Mouse (Mus musculus): ENCODE measurements at regions not wholly inside any gene's neighbourhood (a gene's known extent, or its start where the extent isn't known, plus 50 kb on each side); places are given as distances from the start of the nearest gene placed in this dataset.

DNA sequence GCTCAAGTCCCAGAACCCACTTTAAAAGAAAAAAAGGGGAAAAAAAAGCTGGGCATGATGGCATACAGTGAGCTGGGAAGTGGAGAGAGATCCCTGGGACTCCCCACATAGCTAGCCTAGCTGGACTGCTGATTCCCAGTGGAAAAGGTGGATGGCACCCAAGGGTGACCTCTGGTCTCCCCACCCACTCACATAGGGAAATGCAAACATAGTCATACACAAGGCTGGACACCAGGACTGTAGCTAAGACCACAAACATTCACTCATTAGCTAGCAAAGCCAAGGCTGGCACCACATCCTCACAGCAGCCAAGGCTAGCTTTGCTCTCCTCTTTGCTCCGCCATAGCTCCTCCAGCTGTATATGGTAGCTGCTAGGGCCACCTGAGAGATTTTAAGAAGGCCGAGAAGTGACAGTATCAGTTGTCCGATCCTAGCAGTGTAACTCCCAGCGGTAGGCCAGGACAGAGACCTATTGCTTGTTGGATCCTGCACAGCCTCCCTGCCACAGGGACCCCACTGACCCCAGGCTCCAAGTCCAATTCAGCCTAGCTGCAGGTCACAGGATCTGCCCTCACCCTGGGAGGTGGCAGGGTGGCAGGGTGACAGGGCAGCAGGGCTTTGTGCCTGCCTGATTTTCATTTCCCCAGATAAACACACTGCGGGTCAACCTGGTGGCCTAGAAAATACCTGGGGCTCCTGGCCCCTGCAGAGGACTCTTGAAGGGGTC, 119.8 kb upstream of the Gli2 start:
- Histone ChIP-seq H3K9me3 (no peaks in the 10 kb centered on the region), H3K4me2 (replicated peaks) (no peak overlapping the region), H3K27ac (no peak overlapping the region), H3K27me3 (no peaks in the 10 kb centered on the region), H3K4me1 (no peaks in the 10 kb centered on the region), H3K36me3 (no peaks in the 10 kb centered on the region), H3K9ac (no peak overlapping the region), H3K4me3 (no peak overlapping the region)
- 55% methylated on average over 5 of the region's 5 CpGs for WGBS
- no peak for ATAC-seq (ENCODE audit: insufficient number of reproducible peaks, insufficient read depth, low FRiP score, low TSS enrichment)

DNA sequence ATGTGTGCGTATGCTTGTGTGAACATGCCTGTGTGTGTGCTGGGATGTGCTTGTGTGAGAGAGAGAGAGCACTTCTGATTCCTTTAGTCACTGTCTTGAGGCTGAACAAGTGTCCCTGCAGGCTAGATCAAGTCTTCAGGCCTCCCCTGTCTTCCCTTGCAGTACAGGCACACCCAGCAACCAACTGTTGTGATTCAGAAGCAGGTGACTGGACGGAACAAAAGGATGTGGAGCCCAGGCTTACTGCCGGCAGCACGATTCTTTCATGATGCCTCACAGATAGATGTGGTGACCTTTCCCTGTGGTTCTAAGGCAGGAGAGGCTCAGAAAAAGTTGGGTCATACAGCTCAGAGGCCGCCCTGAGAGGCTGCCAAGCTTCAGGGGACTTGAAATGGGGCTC, 114.0 kb upstream of the Gli2 start:
- Histone ChIP-seq H3K9ac (no peak overlapping the region), H3K4me3 (no peak overlapping the region), H3K27me3 (no peaks in the 10 kb centered on the region), H3K36me3 (no peaks in the 10 kb centered on the region), H3K27ac (no peak overlapping the region), H3K4me2 (replicated peaks) (no peak overlapping the region), H3K9me3 (no peaks in the 10 kb centered on the region), H3K4me1 (no peaks in the 10 kb centered on the region)
- 77% methylated on average over 5 of the region's 5 CpGs for WGBS
- no peak for ATAC-seq (ENCODE audit: insufficient number of reproducible peaks, insufficient read depth, low FRiP score, low TSS enrichment)

DNA sequence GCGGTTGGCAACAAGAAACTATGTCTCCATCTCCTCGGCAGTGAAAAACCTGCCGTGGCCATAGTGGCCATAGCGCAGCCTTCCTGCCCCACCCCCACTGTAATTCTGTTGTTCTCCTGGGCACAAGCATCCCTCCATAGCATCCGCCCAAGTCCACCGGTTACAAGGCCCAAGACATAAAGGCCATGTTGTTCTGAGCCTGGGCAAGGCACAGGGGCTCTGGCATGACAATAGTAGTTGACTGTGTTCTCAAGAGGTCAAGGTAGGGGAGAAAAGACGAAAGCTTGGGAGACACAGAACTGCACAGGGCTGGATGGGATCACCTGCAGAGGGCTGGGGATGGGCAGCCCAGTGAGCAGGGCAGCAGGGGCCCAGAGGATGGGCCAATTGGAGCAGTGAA, 112.9 kb upstream of the Gli2 start:
- H3K4me1 ChIP-seq: no peaks in the 10 kb centered on the region

DNA sequence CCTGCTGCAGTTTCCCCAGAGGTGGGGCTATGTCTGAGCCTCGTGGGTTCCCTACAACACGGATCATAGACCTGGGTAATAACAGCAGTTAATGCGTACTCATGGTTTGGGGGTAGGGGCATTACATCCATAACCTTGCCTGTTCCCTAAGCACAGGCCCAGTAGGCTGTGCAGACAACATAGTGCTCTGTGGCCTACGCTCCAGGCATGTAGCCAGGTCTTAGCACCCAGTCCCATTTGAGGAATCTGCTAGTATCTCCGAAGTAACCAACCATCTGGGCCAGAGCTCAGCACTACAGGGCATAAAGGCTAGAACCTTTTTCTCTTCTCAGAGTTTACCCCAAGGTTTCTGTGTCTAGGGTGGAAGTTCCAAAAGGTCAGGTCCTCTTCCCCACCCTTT, 111.4 kb upstream of the Gli2 start:
- no peak for ATAC-seq (ENCODE audit: insufficient number of reproducible peaks, insufficient read depth, low FRiP score, low TSS enrichment)
- 87% methylated on average over 5 of the region's 5 CpGs for WGBS
- H3K9me3 ChIP-seq: no peaks in the 10 kb centered on the region
- H3K4me3 ChIP-seq: no peak overlapping the region
- H3K27ac ChIP-seq: no peak overlapping the region
- no peaks in the 10 kb centered on the region for H3K36me3 ChIP-seq
- H3K9ac ChIP-seq: no peak overlapping the region
- H3K4me2 ChIP-seq (replicated peaks): no peak overlapping the region
- no peaks in the 10 kb centered on the region for H3K4me1 ChIP-seq
- no peaks in the 10 kb centered on the region for H3K27me3 ChIP-seq

More for the DNA sequence above, 112.9 kb upstream of the Gli2 start:
- H3K4me3 ChIP-seq: no peak overlapping the region
- no peaks in the 10 kb centered on the region for H3K27me3 ChIP-seq
- 80% methylated on average over 7 of the region's 7 CpGs for WGBS
- no peak overlapping the region for H3K9ac ChIP-seq
- H3K27ac ChIP-seq: no peak overlapping the region
- no peaks in the 10 kb centered on the region for H3K9me3 ChIP-seq
- no peak for ATAC-seq (ENCODE audit: insufficient number of reproducible peaks, insufficient read depth, low FRiP score, low TSS enrichment)
- no peak overlapping the region for H3K4me2 ChIP-seq (replicated peaks)
- H3K36me3 ChIP-seq: no peaks in the 10 kb centered on the region

DNA sequence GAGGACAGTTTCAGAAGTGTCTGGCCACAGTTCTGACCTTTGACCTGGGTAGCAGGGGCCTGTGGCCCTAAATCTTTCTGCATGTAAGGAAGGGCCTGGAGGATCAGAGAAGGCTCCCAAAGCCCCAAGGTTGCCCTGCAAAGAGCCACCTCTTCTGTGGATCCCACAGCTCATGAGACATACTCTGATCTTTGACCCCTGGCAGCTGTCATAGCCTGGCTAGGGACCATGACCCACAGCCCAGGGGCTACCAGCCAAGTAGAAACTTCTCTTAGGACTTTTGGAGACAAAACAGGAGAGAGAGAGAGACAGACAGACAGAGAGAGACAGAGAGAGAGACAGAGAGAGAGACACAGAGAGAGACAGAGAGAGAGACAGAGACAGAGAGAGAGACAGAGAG, 110.4 kb upstream of the Gli2 start:
- no peak overlapping the region for H3K4me3 ChIP-seq
- H3K27ac ChIP-seq: no peak overlapping the region
- H3K4me2 ChIP-seq (replicated peaks): no peak overlapping the region
- no peak for ATAC-seq (ENCODE audit: insufficient number of reproducible peaks, insufficient read depth, low FRiP score, low TSS enrichment)
- H3K9ac ChIP-seq: no peak overlapping the region
- H3K9me3 ChIP-seq: no peaks in the 10 kb centered on the region
- H3K36me3 ChIP-seq: no peaks in the 10 kb centered on the region
- H3K27me3 ChIP-seq: no peaks in the 10 kb centered on the region
- no peaks in the 10 kb centered on the region for H3K4me1 ChIP-seq

DNA sequence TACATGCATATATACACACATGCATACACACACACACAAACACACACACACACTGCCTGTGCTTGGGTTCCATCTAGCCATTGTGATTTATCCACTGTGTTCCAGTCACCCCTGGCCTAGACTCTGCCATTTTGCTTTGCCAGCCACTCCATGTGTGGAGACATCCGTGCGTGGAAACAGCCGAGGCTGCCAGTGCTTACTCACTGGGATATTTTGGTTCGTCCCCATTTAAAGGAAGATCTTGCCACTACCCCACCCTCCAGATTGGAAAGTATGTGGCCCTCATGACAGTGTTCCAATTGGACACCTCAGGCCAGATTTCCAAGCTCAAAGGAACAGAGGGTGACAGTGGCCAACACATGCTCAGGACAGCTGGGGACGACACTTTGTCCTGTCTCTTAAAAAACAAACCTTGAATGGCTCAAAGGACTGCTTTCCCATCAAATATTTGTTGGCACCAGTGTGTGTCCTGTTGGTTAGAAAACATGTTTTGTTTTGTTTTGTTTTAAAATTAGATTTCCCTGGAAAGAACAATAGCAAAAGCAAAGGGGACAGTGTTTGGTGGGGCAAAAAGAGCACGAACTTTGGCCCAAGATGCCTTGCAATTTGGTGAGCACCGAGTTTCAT, 109.8 kb upstream of the Gli2 start:
- no peak overlapping the region for H3K27ac ChIP-seq
- H3K36me3 ChIP-seq: no peaks in the 10 kb centered on the region
- no peaks in the 10 kb centered on the region for H3K4me1 ChIP-seq
- no peak for ATAC-seq (ENCODE audit: insufficient number of reproducible peaks, insufficient read depth, low FRiP score, low TSS enrichment)
- H3K27me3 ChIP-seq: no peaks in the 10 kb centered on the region
- H3K4me3 ChIP-seq: no peak overlapping the region
- no peak overlapping the region for H3K4me2 ChIP-seq (replicated peaks)
- no peak overlapping the region for H3K9ac ChIP-seq
- WGBS: 84% methylated on average over 7 of the region's 7 CpGs
- no peaks in the 10 kb centered on the region for H3K9me3 ChIP-seq

DNA sequence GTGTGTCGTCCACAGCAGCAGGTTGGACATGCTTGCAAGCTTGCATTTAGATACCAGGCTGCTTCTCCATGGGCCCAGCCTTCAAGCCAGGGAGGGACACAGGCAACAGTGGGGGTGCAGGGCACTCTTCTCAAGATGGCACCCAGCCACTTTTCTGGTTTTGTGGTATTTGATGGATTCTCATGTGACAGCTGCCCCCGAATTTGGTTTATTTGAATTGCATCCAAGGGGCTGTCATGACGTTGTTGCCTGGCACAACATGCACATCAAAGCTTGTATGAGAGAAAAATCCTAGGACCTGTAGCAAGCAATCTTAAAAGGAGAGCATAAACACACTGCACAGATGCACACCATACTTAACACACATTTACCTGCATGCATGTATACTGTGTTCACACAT, 108.3 kb upstream of the Gli2 start:
- Histone ChIP-seq H3K27me3 (no peaks in the 10 kb centered on the region), H3K27ac (no peak overlapping the region), H3K4me1 (no peaks in the 10 kb centered on the region), H3K9me3 (no peaks in the 10 kb centered on the region), H3K4me2 (replicated peaks) (no peak overlapping the region), H3K36me3 (no peaks in the 10 kb centered on the region), H3K9ac (no peak overlapping the region), H3K4me3 (no peak overlapping the region)
- 81% methylated on average over 3 of the region's 3 CpGs for WGBS
- no peak for ATAC-seq (ENCODE audit: insufficient number of reproducible peaks, insufficient read depth, low FRiP score, low TSS enrichment)

DNA sequence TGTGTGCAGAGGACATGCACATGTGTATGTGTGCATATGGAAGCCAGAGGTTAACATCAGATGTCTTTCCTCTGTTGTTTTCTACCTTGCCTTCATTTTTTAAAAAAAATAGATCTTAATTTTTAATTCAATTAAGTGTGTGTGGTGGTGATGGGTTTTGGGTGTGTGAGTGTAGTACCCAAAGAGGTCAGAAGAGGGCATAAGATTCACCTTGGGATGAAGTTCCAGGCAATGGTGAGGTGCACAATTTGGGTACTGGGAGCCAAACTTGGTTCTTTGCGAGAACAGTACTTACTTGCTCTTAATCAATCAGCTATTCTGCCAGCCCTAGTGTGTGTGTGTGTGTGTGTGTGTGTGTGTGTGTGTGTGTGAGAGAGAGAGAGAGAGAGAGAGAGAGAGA, 106.9 kb upstream of the Gli2 start:
- H3K4me3 ChIP-seq: no peak overlapping the region
- no peaks in the 10 kb centered on the region for H3K4me1 ChIP-seq
- H3K9ac ChIP-seq: no peak overlapping the region
- H3K27me3 ChIP-seq: no peaks in the 10 kb centered on the region
- 76% methylated on average over 1 of the region's 1 CpGs for WGBS
- no peaks in the 10 kb centered on the region for H3K9me3 ChIP-seq
- H3K4me2 ChIP-seq (replicated peaks): no peak overlapping the region
- no peaks in the 10 kb centered on the region for H3K36me3 ChIP-seq
- no peak overlapping the region for H3K27ac ChIP-seq
- ATAC-seq (ENCODE audit: insufficient number of reproducible peaks, insufficient read depth, low FRiP score, low TSS enrichment): no peak

DNA sequence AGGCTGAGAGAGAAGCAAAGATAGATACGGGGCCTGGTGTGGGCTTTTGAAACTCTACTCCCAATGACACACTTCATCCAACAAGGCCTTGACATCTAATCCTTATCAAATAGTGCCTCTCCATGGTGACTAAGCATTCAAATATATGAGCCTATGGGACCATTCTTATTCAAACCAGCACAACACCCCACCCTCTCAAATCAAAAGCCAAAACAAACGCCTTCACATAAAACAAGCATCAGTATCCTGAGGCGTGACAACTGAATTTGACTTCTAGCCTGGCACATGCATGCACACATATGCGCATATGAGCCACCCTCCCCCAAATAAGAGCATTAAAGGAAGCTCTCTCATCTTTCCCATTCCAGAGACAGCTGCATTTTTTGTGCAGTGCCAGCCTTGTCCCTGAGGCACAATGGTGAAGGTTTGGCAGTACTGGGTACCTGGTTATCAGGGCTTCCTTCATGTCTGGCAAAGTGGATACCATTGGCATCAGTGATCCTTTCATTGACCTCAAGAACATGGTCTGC, 103.8 kb upstream of the Gli2 start:
- Histone ChIP-seq H3K4me2 (replicated peaks) (no peak overlapping the region), H3K4me3 (no peak overlapping the region), H3K36me3 (no peaks in the 10 kb centered on the region), H3K9ac (no peak overlapping the region), H3K27me3 (no peaks in the 10 kb centered on the region), H3K9me3 (no peaks in the 10 kb centered on the region), H3K4me1 (no peaks in the 10 kb centered on the region), H3K27ac (no peak overlapping the region)
- ATAC-seq (ENCODE audit: insufficient number of reproducible peaks, insufficient read depth, low FRiP score, low TSS enrichment): no peak
- 90% methylated on average over 4 of the region's 4 CpGs for WGBS

DNA sequence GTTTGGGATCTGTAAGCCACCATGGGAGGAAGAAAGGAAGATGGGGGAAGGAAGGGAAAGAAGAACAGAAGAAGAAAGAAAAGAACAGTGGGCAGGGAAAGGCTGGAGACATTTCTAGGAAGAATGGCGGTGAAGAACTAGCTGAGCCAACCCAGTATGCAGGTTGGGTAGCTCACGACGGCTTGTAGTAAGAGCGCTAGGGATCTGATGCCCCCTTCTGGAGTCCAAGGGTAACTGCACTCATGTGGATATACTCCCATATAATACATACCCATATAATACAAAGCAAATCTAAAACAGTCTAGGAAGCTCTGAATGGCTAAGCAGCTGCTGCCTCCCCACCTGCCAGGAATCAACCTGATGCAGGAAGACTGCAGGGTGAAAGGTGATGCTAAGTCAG, 100.2 kb upstream of the Gli2 start:
- no peak overlapping the region for H3K4me2 ChIP-seq (replicated peaks)
- H3K27ac ChIP-seq: no peak overlapping the region
- no peaks in the 10 kb centered on the region for H3K9me3 ChIP-seq
- no peak overlapping the region for H3K4me3 ChIP-seq
- H3K36me3 ChIP-seq: no peaks in the 10 kb centered on the region
- no peaks in the 10 kb centered on the region for H3K4me1 ChIP-seq
- WGBS: 94% methylated on average over 4 of the region's 4 CpGs
- H3K9ac ChIP-seq: no peak overlapping the region
- no peaks in the 10 kb centered on the region for H3K27me3 ChIP-seq
- no peak for ATAC-seq (ENCODE audit: insufficient number of reproducible peaks, insufficient read depth, low FRiP score, low TSS enrichment)

DNA sequence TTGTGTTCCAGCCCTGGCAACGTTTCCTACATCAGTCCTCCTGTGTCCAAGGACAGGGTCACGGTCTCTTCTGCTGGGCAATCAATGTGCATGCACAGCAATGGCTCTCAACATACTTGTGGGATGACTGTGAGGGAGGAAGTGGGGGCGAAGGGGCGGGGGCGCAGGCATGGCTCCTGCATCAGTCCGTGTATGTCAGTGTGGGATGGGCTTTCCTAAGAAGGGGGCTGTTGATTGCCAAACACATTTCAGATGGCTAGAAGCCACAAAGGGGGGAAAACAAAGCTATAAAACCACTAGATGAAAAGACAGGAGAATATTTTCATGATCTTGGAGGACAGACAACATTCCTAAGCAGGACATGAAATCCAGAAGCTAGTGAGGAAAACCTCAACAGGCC, 99.4 kb upstream of the Gli2 start:
- no peak for ATAC-seq (ENCODE audit: insufficient number of reproducible peaks, insufficient read depth, low FRiP score, low TSS enrichment)
- no peak overlapping the region for H3K27ac ChIP-seq
- WGBS: 78% methylated on average over 6 of the region's 6 CpGs

DNA sequence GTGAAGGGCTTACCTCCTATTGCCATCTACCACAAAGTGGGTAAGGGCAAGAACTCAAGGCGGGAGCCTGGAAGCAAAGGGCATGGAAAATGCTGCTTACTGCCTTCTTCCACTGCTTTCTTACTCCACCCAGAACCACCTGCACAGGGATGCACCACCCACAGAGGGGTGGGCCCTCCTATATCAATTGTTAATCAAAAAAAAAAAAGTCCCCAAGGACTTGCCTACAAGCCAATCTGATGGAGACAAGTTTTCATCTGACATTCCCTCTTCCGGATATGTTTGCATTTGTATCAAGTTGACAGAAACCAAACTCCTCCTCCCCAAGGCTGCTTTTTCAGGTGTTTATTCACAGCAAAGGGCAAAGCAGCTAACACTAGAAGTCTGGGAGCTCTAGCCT, 94.1 kb upstream of the Gli2 start:
- Histone ChIP-seq H3K9me3 (no peaks in the 10 kb centered on the region), H3K4me2 (replicated peaks) (no peak overlapping the region)
- whole genome bisulfite sequencing: 81% methylated on average over 2 of the region's 2 CpGs

More for the DNA sequence above, 99.4 kb upstream of the Gli2 start:
- Histone ChIP-seq H3K4me2 (replicated peaks) (no peak overlapping the region), H3K4me1 (no peaks in the 10 kb centered on the region), H3K36me3 (no peaks in the 10 kb centered on the region), H3K9ac (no peak overlapping the region), H3K4me3 (no peak overlapping the region), H3K27me3 (no peaks in the 10 kb centered on the region), H3K9me3 (no peaks in the 10 kb centered on the region)

More for the DNA sequence above, 94.1 kb upstream of the Gli2 start:
- Histone ChIP-seq H3K27me3 (no peaks in the 10 kb centered on the region), H3K36me3 (no peaks in the 10 kb centered on the region), H3K27ac (no peak overlapping the region), H3K9ac (no peak overlapping the region), H3K4me1 (0 out of 2 replicates have a peak, but pooled peaks cover 4% of the 10 kb centered on the region), H3K4me3 (no peak overlapping the region)
- ATAC-seq (ENCODE audit: insufficient number of reproducible peaks, insufficient read depth, low FRiP score, low TSS enrichment): no peak

All from embryonic facial prominence, embryonic 12.5 days (tissue).